Mouse (Mus musculus) limb, embryonic 13.5 days (tissue): Measurements from ENCODE around the gene Dao. TPM values are rescaled to one million over a fixed set of nuclear protein-coding genes. Genes with fewer than 3 reads are reported as not detected.

Source experiments
- ATAC-seq: fragments of 200-750 bp; cut with Nextera tagmentation; 2 replicates; pipeline ENCODE4 v1.8.0; 2017; ENCODE audit warnings: low read depth, moderate number of reproducible peaks, moderate TSS enrichment; ENCODE audit not compliant: low FRiP score
- H3K27ac ChIP-seq: fragments of 300-500 bp; sonication (generic); 2 replicates; pipeline ENCODE4 v1.5.1; 2015; ENCODE audit warnings: inconsistent platforms, mild to moderate bottlenecking, moderate library complexity
- H3K27me3 ChIP-seq: fragments of 300-500 bp; sonication (generic); 2 replicates; pipeline ENCODE4 v1.6.1; 2015; ENCODE audit warnings: mild to moderate bottlenecking, inconsistent platforms
- H3K36me3 ChIP-seq: fragments of 300-500 bp; sonication (generic); 2 replicates; pipeline ENCODE4 v1.6.1; 2015; ENCODE audit warnings: inconsistent platforms, mild to moderate bottlenecking, moderate library complexity
- H3K4me1 ChIP-seq: fragments of 300-500 bp; sonication (generic); 2 replicates; pipeline ENCODE4 v1.6.1; 2015; ENCODE audit warnings: inconsistent platforms
- H3K4me2 ChIP-seq: fragments of 300-500 bp; sonication (generic); replicated peaks from 2 replicates; pipeline ENCODE4 v1.6.1; 2015; ENCODE audit warnings: inconsistent platforms, mild to moderate bottlenecking, moderate library complexity
- H3K4me3 ChIP-seq: fragments of 300-500 bp; sonication (generic); 2 replicates; pipeline ENCODE4 v1.5.1; 2015; ENCODE audit warnings: moderate library complexity, mild to moderate bottlenecking, inconsistent platforms
- H3K9ac ChIP-seq: fragments of 300-500 bp; sonication (generic); 2 replicates; pipeline ENCODE4 v1.6.1; 2015; ENCODE audit warnings: mild to moderate bottlenecking, inconsistent platforms
- H3K9me3 ChIP-seq: fragments of 300-500 bp; sonication (generic); 2 replicates; pipeline ENCODE4 v1.6.1; 2016; ENCODE audit warnings: inconsistent platforms
- WGBS: fragments of 180-500 bp; shearing (Covaris S2); methylation state at CpG from one replicate; pipeline ENCODE4 v1.1.7; 2015; 5-methylcytosine and 5-hydroxymethylcytosine counted together
- polyA plus RNA-seq: library from polyadenylated mRNA; unstranded; fragments of >200 nt; fragmentation: Nextera tagmentation; extraction: Ambion mirVana; gene quantifications from 2 replicates; pipeline ENCODE4 v1.2.1, GENCODE M21; 2015

Gene Dao
- polyA plus RNA-seq, 1 experiment from 2014 or later: not detected

DNA sequence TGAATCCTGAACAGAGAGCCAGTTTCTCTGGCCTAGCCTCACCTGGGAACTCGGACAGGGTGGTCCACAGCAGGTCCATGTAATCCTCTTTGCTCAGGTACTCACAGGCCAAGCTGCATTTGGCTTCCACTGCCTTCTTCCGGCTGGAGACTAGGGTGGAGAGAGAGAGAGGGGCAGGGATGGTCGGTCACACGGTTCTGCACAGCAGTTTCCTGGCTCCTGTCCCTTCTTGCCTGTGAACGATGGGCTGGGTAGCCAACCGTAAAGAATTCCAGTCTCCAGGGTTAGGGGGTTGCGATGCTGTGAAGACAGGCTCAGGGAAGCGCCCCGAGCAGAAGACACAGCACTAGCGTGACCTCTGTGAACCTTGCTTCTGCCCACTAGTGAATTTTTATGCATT is 31.6 kb downstream of the Dao start:
- Histone ChIP-seq H3K4me3 (no peak overlapping the region), H3K9ac (no peak overlapping the region), H3K27me3 (no peaks in the 10 kb centered on the region), H3K4me1 (no peaks in the 10 kb centered on the region), H3K27ac (no peak overlapping the region), H3K4me2 (no peak overlapping the region), H3K36me3 (no peaks in the 10 kb centered on the region), H3K9me3 (no peaks in the 10 kb centered on the region)
- 66% methylated on average over 10 of the region's 10 CpGs for WGBS
- no peak for ATAC-seq

- no peak overlapping the region for H3K4me2 ChIP-seq
- peaks cover 8% of the 10 kb centered on the region; the same call in 1 of the 2 replicates for H3K4me1 ChIP-seq
- 32% methylated on average over 7 of the region's 8 CpGs for WGBS
- H3K27ac ChIP-seq: no peak overlapping the region
- no peak overlapping the region for H3K4me3 ChIP-seq
- no peaks in the 10 kb centered on the region for H3K9me3 ChIP-seq
- H3K9ac ChIP-seq: no peak overlapping the region
- 0 out of 2 replicates have a peak, but pooled peaks cover 8% of the 10 kb centered on the region for H3K27me3 ChIP-seq
- H3K36me3 ChIP-seq: no peaks in the 10 kb centered on the region
- no peak for ATAC-seq
Measured at GRCm38 (mm10) chr5:114040508-114040907, 37.0 kb downstream of the Dao start.

GRCm38 (mm10) chr5:114040911-114041310 is 37.4 kb downstream of the Dao start:
- 65% methylated on average over 1 of the region's 1 CpGs for WGBS
- ATAC-seq: no peak
- Histone ChIP-seq H3K27me3 (0 out of 2 replicates have a peak, but pooled peaks cover 8% of the 10 kb centered on the region), H3K4me1 (peaks cover 8% of the 10 kb centered on the region; the same call in 1 of the 2 replicates), H3K4me3 (no peak overlapping the region), H3K4me2 (no peak overlapping the region), H3K27ac (no peak overlapping the region), H3K36me3 (no peaks in the 10 kb centered on the region), H3K9ac (no peak overlapping the region), H3K9me3 (no peaks in the 10 kb centered on the region)

DNA sequence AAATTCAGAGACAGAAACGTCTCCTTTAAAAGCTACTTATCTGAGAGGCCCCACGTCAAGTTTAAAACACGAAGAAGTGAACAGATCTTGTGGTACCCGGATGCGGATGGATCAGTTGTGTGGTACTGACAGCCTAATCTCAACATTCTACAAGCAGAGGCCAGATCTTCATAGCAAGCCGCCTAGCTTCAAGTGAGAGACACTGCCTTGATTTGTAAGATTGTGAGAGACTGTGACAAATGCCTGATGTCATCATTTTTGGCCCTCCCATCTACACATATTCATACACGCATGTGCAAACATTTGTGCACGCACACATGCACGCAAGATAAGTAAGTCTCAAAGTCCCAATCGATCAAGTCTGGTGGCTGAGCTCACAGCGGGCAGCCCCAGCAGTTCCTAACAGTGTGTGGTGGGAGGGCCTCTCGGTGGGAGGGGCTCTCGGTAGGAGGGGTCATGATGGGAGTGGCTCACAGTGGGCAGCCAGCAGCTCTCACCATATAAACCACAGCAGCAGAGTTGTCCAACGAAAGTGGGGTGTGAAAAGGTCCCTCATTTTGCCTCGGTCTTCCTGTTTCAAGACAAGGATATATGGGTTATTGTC is 37.9 kb downstream of the Dao start:
- peak overlapping the region; percentile 38 for H3K4me2 ChIP-seq
- H3K27me3 ChIP-seq: 0 out of 2 replicates have a peak, but pooled peaks cover 8% of the 10 kb centered on the region

GRCm38 (mm10) chr5:114043800-114044199 is 40.3 kb downstream of the Dao start:
- no peak for ATAC-seq
- H3K4me3 ChIP-seq: no peak overlapping the region
- no peak overlapping the region for H3K27ac ChIP-seq
- no peaks in the 10 kb centered on the region for H3K9me3 ChIP-seq
- H3K9ac ChIP-seq: no peak overlapping the region
- WGBS: 85% methylated on average over 4 of the region's 4 CpGs
- H3K27me3 ChIP-seq: 0 out of 2 replicates have a peak, but pooled peaks cover 8% of the 10 kb centered on the region
- no peaks in the 10 kb centered on the region for H3K36me3 ChIP-seq
- H3K4me1 ChIP-seq: peaks cover 8% of the 10 kb centered on the region; the same call in 1 of the 2 replicates
- H3K4me2 ChIP-seq: no peak overlapping the region

More for the DNA sequence above, 37.9 kb downstream of the Dao start:
- 18% methylated on average over 15 of the region's 15 CpGs for WGBS
- no peak overlapping the region for H3K27ac ChIP-seq
- H3K9me3 ChIP-seq: no peaks in the 10 kb centered on the region
- no peak overlapping the region; the same call in 1 of the 2 replicates for H3K9ac ChIP-seq
- ATAC-seq: no peak
- H3K4me1 ChIP-seq: peaks cover 8% of the 10 kb centered on the region; the same call in 1 of the 2 replicates
- H3K4me3 ChIP-seq: no peak overlapping the region
- H3K36me3 ChIP-seq: no peaks in the 10 kb centered on the region

DNA sequence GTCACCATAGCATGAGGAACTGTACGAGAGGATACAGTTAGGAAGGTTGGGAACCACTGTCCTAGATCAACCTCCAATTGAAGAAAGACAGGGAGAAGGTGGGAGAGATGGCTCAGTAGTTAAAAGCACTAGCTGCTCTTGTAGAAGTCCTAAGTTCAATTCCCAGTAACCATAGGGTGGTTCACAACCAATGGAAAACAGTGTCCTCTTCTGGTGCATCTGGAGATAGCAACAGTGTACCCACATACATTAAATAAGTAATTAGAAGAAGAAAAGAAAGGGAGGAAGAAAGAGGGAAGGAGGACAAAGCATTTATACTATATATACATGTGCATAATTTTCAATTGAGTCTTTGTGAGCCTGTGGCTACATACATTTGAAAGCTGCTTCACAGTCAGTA is 41.6 kb downstream of the Dao start:
- Histone ChIP-seq H3K4me3 (no peak overlapping the region), H3K27ac (no peak overlapping the region), H3K9ac (no peak overlapping the region), H3K36me3 (no peaks in the 10 kb centered on the region), H3K27me3 (0 out of 2 replicates have a peak, but pooled peaks cover 8% of the 10 kb centered on the region), H3K9me3 (no peaks in the 10 kb centered on the region), H3K4me2 (no peak overlapping the region), H3K4me1 (peaks cover 8% of the 10 kb centered on the region; the same call in 1 of the 2 replicates)
- whole genome bisulfite sequencing: 69% methylated on average over 1 of the region's 1 CpGs
- no peak for ATAC-seq

GRCm38 (mm10) chr5:114046151-114046550 is 42.6 kb downstream of the Dao start:
- Histone ChIP-seq H3K4me3 (no peak overlapping the region), H3K27me3 (0 out of 2 replicates have a peak, but pooled peaks cover 8% of the 10 kb centered on the region), H3K27ac (no peak overlapping the region), H3K9ac (no peak overlapping the region), H3K4me1 (peaks cover 6% of the 10 kb centered on the region; the same call in 1 of the 2 replicates), H3K4me2 (no peak overlapping the region), H3K36me3 (no peaks in the 10 kb centered on the region), H3K9me3 (no peaks in the 10 kb centered on the region)
- ATAC-seq: no peak
- WGBS: 73% methylated on average over 3 of the region's 3 CpGs

DNA sequence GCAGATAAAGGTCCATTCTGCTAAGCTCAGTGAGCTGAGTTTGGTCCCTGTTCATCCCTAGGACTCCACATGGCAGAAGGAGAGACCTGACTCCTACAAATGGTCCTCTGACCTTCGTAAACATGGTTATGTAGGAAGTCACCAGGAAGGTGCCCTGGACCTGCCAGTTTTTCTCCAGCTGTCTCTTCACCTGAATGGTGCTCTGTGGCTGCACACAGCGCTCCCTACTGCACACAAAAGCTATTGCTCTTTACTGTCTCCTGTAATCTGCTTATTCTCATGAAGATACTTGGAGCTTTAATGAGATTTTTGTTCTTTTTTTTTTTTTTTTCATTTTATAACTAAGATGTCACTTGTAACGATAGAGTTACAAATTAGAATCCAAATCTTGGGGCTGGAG is 43.1 kb downstream of the Dao start:
- Histone ChIP-seq H3K9ac (no peak overlapping the region), H3K4me1 (peaks cover 4% of the 10 kb centered on the region; the same call in 1 of the 2 replicates), H3K27me3 (0 out of 2 replicates have a peak, but pooled peaks cover 8% of the 10 kb centered on the region), H3K36me3 (no peaks in the 10 kb centered on the region), H3K4me2 (no peak overlapping the region), H3K9me3 (no peaks in the 10 kb centered on the region), H3K27ac (no peak overlapping the region), H3K4me3 (no peak overlapping the region)
- 58% methylated on average over 3 of the region's 3 CpGs for WGBS
- no peak for ATAC-seq

- peaks cover 6% of the 10 kb centered on the region for H3K4me1 ChIP-seq
- H3K9me3 ChIP-seq: no peaks in the 10 kb centered on the region
- H3K27me3 ChIP-seq: 0 out of 2 replicates have a peak, but pooled peaks cover 7% of the 10 kb centered on the region
- no peaks in the 10 kb centered on the region for H3K36me3 ChIP-seq
- no peak overlapping the region for H3K9ac ChIP-seq
- no peak overlapping the region for H3K4me2 ChIP-seq
- no peak overlapping the region for H3K27ac ChIP-seq
- H3K4me3 ChIP-seq: no peak overlapping the region
- WGBS: 85% methylated on average over 5 of the region's 5 CpGs
- ATAC-seq: no peak
Measured at GRCm38 (mm10) chr5:114047182-114047581, 43.7 kb downstream of the Dao start.

- Histone ChIP-seq H3K4me1 (peaks cover 10% of the 10 kb centered on the region), H3K9ac (no peak overlapping the region), H3K36me3 (no peaks in the 10 kb centered on the region), H3K4me3 (no peak overlapping the region), H3K27me3 (no peaks in the 10 kb centered on the region), H3K9me3 (no peaks in the 10 kb centered on the region), H3K27ac (no peak overlapping the region), H3K4me2 (no peak overlapping the region)
- ATAC-seq: no peak
- 49% methylated on average over 12 of the region's 12 CpGs for WGBS
Measured at GRCm38 (mm10) chr5:114048731-114049308, 45.3 kb downstream of the Dao start.

GRCm38 (mm10) chr5:114052246-114052761 is 48.8 kb downstream of the Dao start:
- no peak; the same call in 1 of the 2 replicates for ATAC-seq
- no peaks in the 10 kb centered on the region for H3K27me3 ChIP-seq
- no peak overlapping the region for H3K27ac ChIP-seq
- H3K36me3 ChIP-seq: no peaks in the 10 kb centered on the region
- H3K4me2 ChIP-seq: peak overlapping the region; percentile 43
- WGBS: 26% methylated on average over 9 of the region's 9 CpGs
- H3K4me3 ChIP-seq: peak overlapping the region; percentile 18; the same call in 1 of the 2 replicates
- no peaks in the 10 kb centered on the region for H3K9me3 ChIP-seq
- H3K4me1 ChIP-seq: peaks cover 10% of the 10 kb centered on the region
- no peak overlapping the region for H3K9ac ChIP-seq

GRCm38 (mm10) chr5:114057129-114057731 is 53.7 kb downstream of the Dao start:
- Histone ChIP-seq H3K27me3 (no peaks in the 10 kb centered on the region), H3K9me3 (no peaks in the 10 kb centered on the region), H3K4me3 (no peak overlapping the region), H3K27ac (no peak overlapping the region), H3K4me1 (peaks cover 4% of the 10 kb centered on the region), H3K36me3 (no peaks in the 10 kb centered on the region), H3K9ac (no peak overlapping the region), H3K4me2 (no peak overlapping the region)
- 73% methylated on average over 9 of the region's 9 CpGs for WGBS
- no peak for ATAC-seq
